Mouse (Mus musculus) neural tube, embryonic 13.5 days (tissue): ENCODE data around the gene Cmtm5. TPM values are rescaled to one million over a fixed set of nuclear protein-coding genes. Genes with fewer than 3 reads are reported as not detected.
"Not testable (repeated sequence)": the region's sequence is repeated elsewhere in the genome, so short reads cannot be mapped to it uniquely, and the experiment has no call there.

ENCODE experiments used
- ATAC-seq: fragments of 200-750 bp; cut with Nextera tagmentation; 2 replicates; pipeline ENCODE4 v1.8.0; 2017; ENCODE audit warnings: low read depth, mild to moderate bottlenecking, moderate TSS enrichment, moderate library complexity
- H3K27ac ChIP-seq: fragments of 300-500 bp; sonication (generic); replicated peaks from 2 replicates; pipeline ENCODE4 v1.5.1; 2015; ENCODE audit warnings: moderate library complexity, mild to moderate bottlenecking, inconsistent platforms
- H3K27me3 ChIP-seq: fragments of 300-500 bp; sonication (generic); 2 replicates; pipeline ENCODE4 v1.6.1; 2015; ENCODE audit warnings: mild to moderate bottlenecking, inconsistent platforms
- H3K36me3 ChIP-seq: fragments of 300-500 bp; sonication (generic); 2 replicates; pipeline ENCODE4 v1.6.1; 2015; ENCODE audit warnings: mild to moderate bottlenecking, inconsistent platforms
- H3K4me1 ChIP-seq: fragments of 300-500 bp; sonication (generic); replicated peaks from 2 replicates; pipeline ENCODE4 v1.6.1; 2015; ENCODE audit warnings: inconsistent platforms
- H3K4me2 ChIP-seq: fragments of 300-500 bp; sonication (generic); 2 replicates; pipeline ENCODE4 v1.6.1; 2015; ENCODE audit warnings: inconsistent platforms, mild to moderate bottlenecking, moderate library complexity
- H3K4me3 ChIP-seq: fragments of 300-500 bp; sonication (generic); 2 replicates; pipeline ENCODE4 v1.5.1; 2015; ENCODE audit warnings: mild to moderate bottlenecking, inconsistent platforms
- H3K9ac ChIP-seq: fragments of 300-500 bp; sonication (generic); 2 replicates; pipeline ENCODE4 v1.6.1; 2015; ENCODE audit warnings: moderate library complexity, mild to moderate bottlenecking, inconsistent platforms
- H3K9me3 ChIP-seq: fragments of 300-500 bp; sonication (generic); 2 replicates; pipeline ENCODE4 v1.6.1; 2016; ENCODE audit warnings: inconsistent platforms
- WGBS: fragments of 180-500 bp; shearing (Covaris S2); methylation state at CpG from one replicate; pipeline ENCODE4 v1.1.7; 2015; 5-methylcytosine and 5-hydroxymethylcytosine counted together
- polyA plus RNA-seq: library from polyadenylated mRNA; unstranded; fragments of >200 nt; fragmentation: Nextera tagmentation; extraction: Ambion mirVana; gene quantifications from 2 replicates; pipeline ENCODE4 v1.2.1, GENCODE M21; 2015

Gene Cmtm5
- polyA plus RNA-seq, 1 experiment from 2014 or later: 24.7 TPM

- Histone ChIP-seq H3K27me3 (no peaks in the 10 kb centered on the region), H3K4me1 (no peaks in the 10 kb centered on the region), H3K4me2 (no peak overlapping the region), H3K27ac (no peak overlapping the region), H3K4me3 (no peak overlapping the region), H3K9ac (no peak overlapping the region), H3K36me3 (no peaks in the 10 kb centered on the region), H3K9me3 (no peaks in the 10 kb centered on the region)
- ATAC-seq: no peak
- 93% methylated on average over 6 of the region's 6 CpGs for WGBS
Measured at GRCm38 (mm10) chr14:54951587-54951986, 15.5 kb downstream of the Cmtm5 start.

GRCm38 (mm10) chr14:54953664-54954206 is 17.7 kb downstream of the Cmtm5 start:
- Histone ChIP-seq H3K36me3 (no peaks in the 10 kb centered on the region), H3K9me3 (no peaks in the 10 kb centered on the region), H3K4me2 (no peak overlapping the region), H3K9ac (no peak overlapping the region), H3K4me3 (no peak overlapping the region), H3K27me3 (no peaks in the 10 kb centered on the region), H3K27ac (no peak overlapping the region), H3K4me1 (no peaks in the 10 kb centered on the region)
- no peak for ATAC-seq
- 90% methylated on average over 8 of the region's 8 CpGs for WGBS

- no peaks in the 10 kb centered on the region for H3K4me1 ChIP-seq
- H3K4me2 ChIP-seq: no peak overlapping the region
- no peak overlapping the region for H3K9ac ChIP-seq
- no peak overlapping the region for H3K4me3 ChIP-seq
- H3K36me3 ChIP-seq: no peaks in the 10 kb centered on the region
- H3K9me3 ChIP-seq: no peaks in the 10 kb centered on the region
- no peak overlapping the region for H3K27ac ChIP-seq
- ATAC-seq: no peak
- no peaks in the 10 kb centered on the region for H3K27me3 ChIP-seq
- WGBS: 91% methylated on average over 3 of the region's 3 CpGs
Measured at GRCm38 (mm10) chr14:54954474-54954873, 18.4 kb downstream of the Cmtm5 start.

GRCm38 (mm10) chr14:54955481-54955880 is 19.4 kb downstream of the Cmtm5 start:
- no peak overlapping the region for H3K4me3 ChIP-seq

GRCm38 (mm10) chr14:54956533-54956932 is 20.5 kb downstream of the Cmtm5 start:
- Histone ChIP-seq H3K9me3 (no peaks in the 10 kb centered on the region), H3K27ac (no peak overlapping the region), H3K36me3 (no peaks in the 10 kb centered on the region), H3K9ac (no peak overlapping the region), H3K27me3 (no peaks in the 10 kb centered on the region), H3K4me1 (no peaks in the 10 kb centered on the region), H3K4me2 (no peak overlapping the region), H3K4me3 (no peak overlapping the region)
- 87% methylated on average over 9 of the region's 9 CpGs for whole genome bisulfite sequencing
- ATAC-seq: no peak

More at GRCm38 (mm10) chr14:54955481-54955880, 19.4 kb downstream of the Cmtm5 start:
- no peak for ATAC-seq
- Histone ChIP-seq H3K27ac (no peak overlapping the region), H3K9ac (no peak overlapping the region), H3K27me3 (no peaks in the 10 kb centered on the region), H3K36me3 (no peaks in the 10 kb centered on the region), H3K9me3 (no peaks in the 10 kb centered on the region), H3K4me2 (no peak overlapping the region), H3K4me1 (no peaks in the 10 kb centered on the region)
- 86% methylated on average over 3 of the region's 3 CpGs for WGBS

GRCm38 (mm10) chr14:54958503-54958902 is 22.4 kb downstream of the Cmtm5 start:
- Histone ChIP-seq H3K27ac (no peak overlapping the region), H3K4me3 (no peak overlapping the region), H3K36me3 (no peaks in the 10 kb centered on the region), H3K9me3 (no peaks in the 10 kb centered on the region), H3K27me3 (no peaks in the 10 kb centered on the region), H3K9ac (no peak overlapping the region), H3K4me2 (no peak overlapping the region), H3K4me1 (no peaks in the 10 kb centered on the region)
- whole genome bisulfite sequencing: 84% methylated on average over 4 of the region's 4 CpGs
- no peak for ATAC-seq

GRCm38 (mm10) chr14:54959197-54959596 is 23.1 kb downstream of the Cmtm5 start:
- Histone ChIP-seq H3K9me3 (no peaks in the 10 kb centered on the region), H3K36me3 (no peaks in the 10 kb centered on the region), H3K4me1 (no peaks in the 10 kb centered on the region), H3K27me3 (no peaks in the 10 kb centered on the region), H3K4me3 (no peak overlapping the region), H3K9ac (no peak overlapping the region), H3K4me2 (no peak overlapping the region), H3K27ac (no peak overlapping the region)
- 94% methylated on average over 3 of the region's 3 CpGs for WGBS
- no peak for ATAC-seq

GRCm38 (mm10) chr14:54959853-54960613 is 24.0 kb downstream of the Cmtm5 start:
- not testable (repeated sequence) for H3K9me3 ChIP-seq

GRCm38 (mm10) chr14:54960769-54961168 is 24.7 kb downstream of the Cmtm5 start:
- H3K4me2 ChIP-seq: no peak overlapping the region
- ATAC-seq: no peak
- H3K9me3 ChIP-seq: no peaks in the 10 kb centered on the region
- H3K27me3 ChIP-seq: no peaks in the 10 kb centered on the region
- no peaks in the 10 kb centered on the region for H3K36me3 ChIP-seq
- no peak overlapping the region for H3K9ac ChIP-seq
- no peak overlapping the region for H3K27ac ChIP-seq
- WGBS: 72% methylated on average over 10 of the region's 10 CpGs
- no peak overlapping the region for H3K4me3 ChIP-seq
- no peaks in the 10 kb centered on the region for H3K4me1 ChIP-seq

More at GRCm38 (mm10) chr14:54959853-54960613, 24.0 kb downstream of the Cmtm5 start:
- not testable (repeated sequence) for H3K9ac ChIP-seq, H3K4me2 ChIP-seq, H3K36me3 ChIP-seq, H3K4me3 ChIP-seq, H3K27ac ChIP-seq, H3K27me3 ChIP-seq, H3K4me1 ChIP-seq, ATAC-seq
- WGBS: 93% methylated on average over 12 of the region's 12 CpGs

- no peak for ATAC-seq
- 79% methylated on average over 5 of the region's 5 CpGs for WGBS
Measured at GRCm38 (mm10) chr14:54961487-54961886, 25.4 kb downstream of the Cmtm5 start.

GRCm38 (mm10) chr14:54962714-54963113 is 26.7 kb downstream of the Cmtm5 start:
- H3K4me3 ChIP-seq: no peak overlapping the region
- peaks cover 5% of the 10 kb centered on the region; the same call in 1 of the 2 replicates for H3K4me1 ChIP-seq
- WGBS: 87% methylated on average over 7 of the region's 7 CpGs

More at GRCm38 (mm10) chr14:54961487-54961886, 25.4 kb downstream of the Cmtm5 start:
- H3K4me3 ChIP-seq: no peak overlapping the region
- H3K27ac ChIP-seq: no peak overlapping the region
- no peaks in the 10 kb centered on the region for H3K4me1 ChIP-seq
- H3K4me2 ChIP-seq: no peak overlapping the region
- H3K9me3 ChIP-seq: no peaks in the 10 kb centered on the region
- H3K9ac ChIP-seq: no peak overlapping the region
- H3K36me3 ChIP-seq: no peaks in the 10 kb centered on the region
- no peaks in the 10 kb centered on the region for H3K27me3 ChIP-seq

GRCm38 (mm10) chr14:54963727-54964126 is 27.7 kb downstream of the Cmtm5 start:
- no peak for ATAC-seq
- Histone ChIP-seq H3K9ac (no peak overlapping the region), H3K36me3 (no peaks in the 10 kb centered on the region), H3K9me3 (no peaks in the 10 kb centered on the region), H3K4me1 (peaks cover 5% of the 10 kb centered on the region; the same call in 1 of the 2 replicates), H3K27me3 (no peaks in the 10 kb centered on the region), H3K4me3 (no peak overlapping the region), H3K27ac (no peak overlapping the region), H3K4me2 (no peak overlapping the region)
- 87% methylated on average over 11 of the region's 11 CpGs for WGBS

More at GRCm38 (mm10) chr14:54962714-54963113, 26.7 kb downstream of the Cmtm5 start:
- H3K9me3 ChIP-seq: no peaks in the 10 kb centered on the region
- H3K36me3 ChIP-seq: no peaks in the 10 kb centered on the region
- no peaks in the 10 kb centered on the region for H3K27me3 ChIP-seq
- H3K27ac ChIP-seq: no peak overlapping the region
- no peak for ATAC-seq
- no peak overlapping the region for H3K9ac ChIP-seq
- no peak overlapping the region for H3K4me2 ChIP-seq
